Mouse (Mus musculus) left cerebral cortex, adult 9 months (tissue): Measurements from ENCODE around the gene 1700024B05Rik.
"Not testable (repeated sequence)": the region's sequence is repeated elsewhere in the genome, so short reads cannot be mapped to it uniquely, and the experiment has no call there.

Source experiments
- DNase-seq, 2 experiments: peaks; one replicate each; pipeline ENCODE4 v3.0.0; 2022; ENCODE audit warnings: low spot score in 2 of 2

1700024B05Rik gene

GRCm38 (mm10) chr14:41943695-41944094 is at the start of gene 1700024B05Rik:
1700024B05Rik (plus strand) TSS chr14:41943995.
- DNase-seq, result not testable (repeated sequence)

- DNase-seq, result not testable (repeated sequence)
Measured at GRCm38 (mm10) chr14:41907190-41907589, 36.6 kb upstream of the 1700024B05Rik start, which contains the start of gene Gm7980. Gm7980 (minus strand) TSS chr14:41907290.

DNA sequence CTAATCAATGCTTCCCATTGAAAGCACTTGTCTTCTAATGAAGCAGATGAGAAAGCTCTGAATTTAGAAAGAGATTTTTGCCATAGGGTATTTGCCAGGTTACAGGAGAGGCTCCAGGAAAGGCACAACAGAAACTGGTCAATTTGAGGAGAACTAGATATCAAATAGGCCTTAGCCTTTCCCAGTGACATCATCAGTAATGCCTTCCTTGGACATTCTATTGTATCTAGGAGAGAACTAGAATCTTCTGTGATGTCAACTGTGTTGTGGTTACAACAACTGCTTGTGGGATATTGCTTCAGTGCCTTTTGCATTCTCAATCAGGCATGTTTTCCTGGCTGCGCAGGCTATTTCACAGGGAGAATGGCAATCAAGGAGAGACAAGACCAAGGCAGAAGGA is 19.1 kb upstream of the 1700024B05Rik start, which contains the start of gene 1700049E17Rik1:
Gene 1700049E17Rik1 (plus strand): TSS at position 301 of the 400 bp plus-strand sequence.
- DNase-seq, result not testable (repeated sequence)

- DNase-seq, result not testable (repeated sequence)
Measured at GRCm38 (mm10) chr14:41964095-41964494, 20.3 kb downstream of the 1700024B05Rik start.

GRCm38 (mm10) chr14:41967827-41968226 is 24.0 kb downstream of the 1700024B05Rik start, which contains the start of gene Gm6401:
Gm6401 (minus strand) TSS chr14:41967927.
- not testable (repeated sequence) for DNase-seq

- not testable (repeated sequence) for DNase-seq
Measured at GRCm38 (mm10) chr14:41968596-41968995, 24.8 kb downstream of the 1700024B05Rik start.

DNA sequence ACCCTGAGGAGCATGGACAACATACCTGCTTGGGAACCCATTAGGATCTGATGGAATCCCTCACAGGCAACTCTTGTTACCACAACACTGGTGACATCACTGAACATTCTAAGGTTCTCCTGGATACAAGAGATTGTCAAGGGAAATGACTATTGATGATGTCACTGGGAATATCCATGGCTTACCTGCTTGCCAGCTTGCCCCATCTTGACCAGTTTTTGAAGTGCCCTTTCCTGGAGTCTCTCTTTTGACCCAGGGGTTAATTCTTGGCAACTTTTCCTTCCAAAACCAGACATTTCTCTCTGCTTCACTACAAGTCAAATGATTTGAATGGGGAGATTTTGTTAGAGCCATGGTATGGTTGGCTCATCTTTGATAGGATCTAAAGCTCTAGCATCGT is 39.4 kb downstream of the 1700024B05Rik start, which contains the start of gene Gm3543:
Gene Gm3543 (minus strand): TSS at position 101 of the 400 bp plus-strand sequence.
- DNase-seq, result not testable (repeated sequence)
